Mouse (Mus musculus): ENCODE results near the gene Ttpal. TPM values are rescaled to one million over a fixed set of nuclear protein-coding genes. Genes with fewer than 3 reads are reported as not detected.

Gene Ttpal
- polyA plus RNA-seq, 1 experiment from 2014 or later, result 10.4 TPM

- TF ChIP-seq CTCF (IDR thresholded peaks at IDR 0.05; ENCODE audit: low read depth), result no peak
- Histone ChIP-seq H3K27me3 (replicated peaks; ENCODE audit: control insufficient read depth, insufficient read depth, low read length) (no peaks in the 10 kb centered on the region), H3K36me3 (ENCODE audit: control insufficient read depth, insufficient read depth) (no peaks in the 10 kb centered on the region), H3K4me1 (replicated peaks; ENCODE audit: control insufficient read depth, insufficient read depth, low read length) (peaks cover 9% of the 10 kb centered on the region), H3K9ac (ENCODE audit: low read depth, low read length) (no peak overlapping the region), H3K4me2 (replicated peaks; ENCODE audit: low read depth) (no peak overlapping the region), H3K4me3 (ENCODE audit: low read depth, low read length) (no peak overlapping the region), H3K9me3 (ENCODE audit: control insufficient read depth) (no peaks in the 10 kb centered on the region), H3K27ac (ENCODE audit: low read depth, low read length) (no peak overlapping the region)
- ATAC-seq, result no peak
- WGBS, result 93% methylated on average over 2 of the region's 2 CpGs
Measured at GRCm38 (mm10) chr2:163577986-163578385, 24.1 kb upstream of the Ttpal start.

- H3K9me3 ChIP-seq (ENCODE audit: control insufficient read depth), result no peaks in the 10 kb centered on the region
- peaks cover 6% of the 10 kb centered on the region; the same call in 1 of the 2 replicates for H3K4me1 ChIP-seq (replicated peaks; ENCODE audit: control insufficient read depth, insufficient read depth, low read length)
- peak overlapping the region; percentile 73 for H3K27ac ChIP-seq (ENCODE audit: low read depth, low read length)
- 37% methylated on average over 13 of the region's 13 CpGs for WGBS
- no peaks in the 10 kb centered on the region for H3K36me3 ChIP-seq (ENCODE audit: control insufficient read depth, insufficient read depth)
- peak; percentile 97 for ATAC-seq
- no peaks in the 10 kb centered on the region for H3K27me3 ChIP-seq (replicated peaks; ENCODE audit: control insufficient read depth, insufficient read depth, low read length)
- no peak overlapping the region for H3K4me3 ChIP-seq (ENCODE audit: low read depth, low read length)
- no peak for TF ChIP-seq CTCF (IDR thresholded peaks at IDR 0.05; ENCODE audit: low read depth)
- no peak overlapping the region for H3K4me2 ChIP-seq (replicated peaks; ENCODE audit: low read depth)
- H3K9ac ChIP-seq (ENCODE audit: low read depth, low read length), result no peak overlapping the region
Measured at GRCm38 (mm10) chr2:163580069-163580945, 21.8 kb upstream of the Ttpal start.

- ATAC-seq, result no peak
- Histone ChIP-seq H3K4me1 (replicated peaks; ENCODE audit: control insufficient read depth, insufficient read depth, low read length) (peaks cover 6% of the 10 kb centered on the region; the same call in 1 of the 2 replicates), H3K36me3 (ENCODE audit: control insufficient read depth, insufficient read depth) (no peaks in the 10 kb centered on the region), H3K4me2 (replicated peaks; ENCODE audit: low read depth) (no peak overlapping the region), H3K9me3 (ENCODE audit: control insufficient read depth) (no peaks in the 10 kb centered on the region), H3K4me3 (ENCODE audit: low read depth, low read length) (no peak overlapping the region), H3K9ac (ENCODE audit: low read depth, low read length) (no peak overlapping the region), H3K27me3 (replicated peaks; ENCODE audit: control insufficient read depth, insufficient read depth, low read length) (no peaks in the 10 kb centered on the region), H3K27ac (ENCODE audit: low read depth, low read length) (no peak overlapping the region; the same call in 1 of the 2 replicates)
- 91% methylated on average over 10 of the region's 10 CpGs for WGBS
- no peak for TF ChIP-seq CTCF (IDR thresholded peaks at IDR 0.05; ENCODE audit: low read depth)
Measured at GRCm38 (mm10) chr2:163583226-163584087, 18.7 kb upstream of the Ttpal start.

GRCm38 (mm10) chr2:163584088-163584426 is 18.1 kb upstream of the Ttpal start:
- no peak overlapping the region for H3K27ac ChIP-seq (ENCODE audit: low read depth, low read length)
- TF ChIP-seq CTCF (IDR thresholded peaks at IDR 0.05; ENCODE audit: low read depth), result no peak
- peaks cover 6% of the 10 kb centered on the region; the same call in 1 of the 2 replicates for H3K4me1 ChIP-seq (replicated peaks; ENCODE audit: control insufficient read depth, insufficient read depth, low read length)
- H3K4me3 ChIP-seq (ENCODE audit: low read depth, low read length), result no peak overlapping the region
- H3K4me2 ChIP-seq (replicated peaks; ENCODE audit: low read depth), result no peak overlapping the region
- no peaks in the 10 kb centered on the region for H3K36me3 ChIP-seq (ENCODE audit: control insufficient read depth, insufficient read depth)
- no peaks in the 10 kb centered on the region for H3K27me3 ChIP-seq (replicated peaks; ENCODE audit: control insufficient read depth, insufficient read depth, low read length)
- H3K9me3 ChIP-seq (ENCODE audit: control insufficient read depth), result no peaks in the 10 kb centered on the region
- H3K9ac ChIP-seq (ENCODE audit: low read depth, low read length), result no peak overlapping the region
- no peak for ATAC-seq
- 76% methylated on average over 10 of the region's 10 CpGs for WGBS

- TF ChIP-seq CTCF (IDR thresholded peaks at IDR 0.05; ENCODE audit: low read depth), result peak; percentile 85
- no peak overlapping the region for H3K4me2 ChIP-seq (replicated peaks; ENCODE audit: low read depth)
- H3K4me3 ChIP-seq (ENCODE audit: low read depth, low read length), result no peak overlapping the region
- H3K9ac ChIP-seq (ENCODE audit: low read depth, low read length), result no peak overlapping the region
- no peak for ATAC-seq
- H3K27ac ChIP-seq (ENCODE audit: low read depth, low read length), result no peak overlapping the region
- no peaks in the 10 kb centered on the region for H3K36me3 ChIP-seq (ENCODE audit: control insufficient read depth, insufficient read depth)
- peaks cover 11% of the 10 kb centered on the region for H3K4me1 ChIP-seq (replicated peaks; ENCODE audit: control insufficient read depth, insufficient read depth, low read length)
- H3K27me3 ChIP-seq (replicated peaks; ENCODE audit: control insufficient read depth, insufficient read depth, low read length), result no peaks in the 10 kb centered on the region
- no peaks in the 10 kb centered on the region for H3K9me3 ChIP-seq (ENCODE audit: control insufficient read depth)
- WGBS, result 49% methylated on average over 19 of the region's 19 CpGs
Measured at GRCm38 (mm10) chr2:163586384-163587261, 15.5 kb upstream of the Ttpal start.

All from intestine, postnatal 0 days (tissue).